Mouse (Mus musculus) activated CD4-positive, CD25-positive, alpha-beta regulatory T cell (primary cell): ENCODE measurements around the gene Xrcc6. TPM values are rescaled to one million over a fixed set of nuclear protein-coding genes. Genes with fewer than 3 reads are reported as not detected.

Source experiments
- polyA plus RNA-seq, 2 experiments: library from polyadenylated mRNA; unstranded; fragments of 100-300 nt; shearing (Covaris generic); gene quantifications; one replicate each; pipeline ENCODE4 v1.2.1; 2017

The Xrcc6 gene
- polyA plus RNA-seq = 10 to 100 TPM; 60.7 to 84.2 TPM

GRCm38 (mm10) chr15:81987646-81988045 is at the start of gene Xrcc6:
Gene Xrcc6, plus strand, starts transcription at chr15:81987835.

DNA sequence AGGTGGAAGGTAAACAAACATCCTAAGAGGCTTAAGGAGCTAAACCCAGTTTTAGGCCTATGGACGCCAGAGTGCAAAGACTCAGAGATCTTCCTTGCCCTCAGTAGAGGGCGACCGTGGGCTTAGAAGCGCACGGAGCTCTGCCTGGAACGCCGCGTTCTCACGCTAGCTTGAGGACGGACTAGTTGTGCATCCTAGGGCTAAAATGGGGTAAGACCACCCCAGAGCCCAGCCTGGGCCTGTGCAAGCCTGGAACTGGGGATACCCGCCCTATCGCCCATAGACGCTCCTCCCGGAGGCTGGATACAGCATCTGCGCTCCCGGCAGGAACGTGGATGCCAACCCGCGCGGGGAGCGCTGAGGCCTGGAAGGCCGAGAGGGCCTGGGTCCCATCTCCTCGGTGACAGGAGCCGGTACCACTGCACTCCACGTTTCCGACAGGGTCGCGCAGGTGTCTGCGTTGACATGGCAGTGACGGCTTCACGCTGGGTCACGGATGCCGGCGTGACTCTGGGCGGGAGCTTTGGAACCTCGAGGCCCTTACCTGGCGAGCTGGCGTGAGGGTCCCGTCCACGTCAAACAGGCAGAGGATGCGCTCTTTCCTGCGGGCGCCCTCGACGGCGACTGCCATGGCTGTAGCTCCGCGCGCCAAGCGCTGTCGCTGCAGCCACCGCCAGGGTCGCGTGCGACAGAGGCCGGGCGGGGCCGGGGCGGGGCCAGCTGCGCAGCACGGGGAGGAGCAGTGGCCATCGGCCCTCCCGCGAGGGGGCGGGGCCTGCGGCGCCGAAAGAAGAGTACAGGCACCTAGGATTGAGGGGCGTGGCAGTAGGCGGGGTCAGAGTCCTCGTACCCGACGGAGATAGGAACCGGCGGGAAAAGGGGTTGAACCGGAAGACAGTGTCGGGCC is 27.2 kb upstream of the Xrcc6 start, which contains the start of gene Pmm1:
Gene Pmm1, minus strand, starts transcription at position 760 of the 907 bp plus-strand sequence.

GRCm38 (mm10) chr15:81980321-81980720 is 7.3 kb upstream of the Xrcc6 start, which contains the start of gene 1700029P11Rik:
Gene 1700029P11Rik, plus strand, starts transcription at chr15:81980540.

GRCm38 (mm10) chr15:82033762-82034161 is 46.1 kb downstream of the Xrcc6 start, which contains the start of gene Desi1:
Gene Desi1, minus strand, starts transcription at chr15:82033862.

DNA sequence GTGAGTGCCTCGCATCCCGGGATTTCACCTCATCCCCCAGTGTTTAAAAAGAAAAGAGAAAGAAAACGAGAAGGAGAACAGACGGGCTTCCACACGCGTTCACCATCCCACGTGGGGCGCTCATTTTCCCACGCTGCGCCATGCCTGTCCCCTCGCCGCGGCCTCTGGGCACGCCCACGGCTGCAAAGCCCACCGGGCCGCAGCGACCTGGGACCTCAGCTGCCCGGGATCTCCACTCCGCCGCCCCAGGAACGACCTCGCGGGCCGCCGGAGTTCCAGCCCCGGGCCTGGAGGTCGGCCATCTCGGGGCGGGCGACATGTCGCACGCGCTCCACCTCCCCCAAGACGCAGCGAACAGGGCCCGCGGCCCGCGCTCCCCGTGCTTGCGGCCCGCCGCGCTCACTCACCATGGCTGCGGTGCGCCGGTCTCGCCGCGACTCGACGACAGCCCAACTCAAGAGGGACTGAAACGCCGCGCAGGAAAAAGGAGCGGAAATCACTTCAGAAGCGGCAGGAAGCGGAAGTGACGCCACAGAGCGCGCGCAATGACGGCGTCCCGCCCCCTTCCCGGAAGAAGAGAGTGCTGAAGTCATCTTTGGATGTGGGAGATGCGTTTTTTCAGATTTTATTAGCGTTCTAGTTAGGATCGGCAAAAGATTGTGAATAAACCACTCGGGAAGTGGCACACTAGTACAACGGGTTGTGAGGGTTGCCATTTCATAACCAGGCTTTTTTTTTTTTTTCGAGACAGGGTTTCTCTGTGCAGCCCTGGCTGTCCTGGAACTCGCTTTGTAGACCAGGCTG is 59.6 kb downstream of the Xrcc6 start, which contains the start of gene Snu13:
Gene Snu13, minus strand, starts transcription at position 519 of the 804 bp plus-strand sequence.

GRCm38 (mm10) chr15:82058719-82059201 is 71.1 kb downstream of the Xrcc6 start, which contains the start of gene 4930407I10Rik:
Gene 4930407I10Rik, plus strand, starts transcription at chr15:82059151.

GRCm38 (mm10) chr15:82069898-82070297 is 82.3 kb downstream of the Xrcc6 start, which contains the start of gene Mei1:
Gene Mei1, plus strand, starts transcription at chr15:82069996.

Other genes starting within 250 kb of the Xrcc6 start
- gene Zc3h7b, start 242.8 kb upstream of the Xrcc6 start, polyA plus RNA-seq = 1 to 10 TPM; 4.9 to 8.6 TPM
- 10 to 100 TPM; 55.5 to 73.6 TPM for gene Rangap1, start 242.3 kb upstream of the Xrcc6 start, polyA plus RNA-seq
- gene Tef, start 185.4 kb upstream of the Xrcc6 start, polyA plus RNA-seq = 10 to 100 TPM; 19.1 to 22.6 TPM
- 10 to 100 TPM; 33.5 to 63.3 TPM for gene Tob2, start 129.0 kb upstream of the Xrcc6 start, polyA plus RNA-seq
- 100 to 1,000 TPM; 102 to 126 TPM for gene Phf5a, start 115.9 kb upstream of the Xrcc6 start, polyA plus RNA-seq
- 100 to 1,000 TPM in 1 of 2 experiments, 10 to 100 TPM in 1; 95.9 to 114 TPM for gene Aco2, start 115.5 kb upstream of the Xrcc6 start, polyA plus RNA-seq
- gene Polr3h, start 61.6 kb upstream of the Xrcc6 start, polyA plus RNA-seq = 10 to 100 TPM; 43.2 to 56.7 TPM
- under 1 TPM in 1 of 2 experiments, not detected in 1; 0.36 TPM for gene Csdc2, start 51.1 kb upstream of the Xrcc6 start, polyA plus RNA-seq
- gene Pmm1, start 26.9 kb upstream of the Xrcc6 start, polyA plus RNA-seq = 10 to 100 TPM in 1 of 2 experiments, 1 to 10 TPM in 1; 6.9 to 20.5 TPM
- not detected for gene 1700029P11Rik, start 7.3 kb upstream of the Xrcc6 start, polyA plus RNA-seq
- 10 to 100 TPM; 31.3 to 45.5 TPM for gene Desi1, start 46.0 kb downstream of the Xrcc6 start, polyA plus RNA-seq
- gene Snu13, start 59.8 kb downstream of the Xrcc6 start, polyA plus RNA-seq = 100 to 1,000 TPM; 149 to 178 TPM
- gene 4930407I10Rik, start 71.3 kb downstream of the Xrcc6 start, polyA plus RNA-seq = not detected
- under 1 TPM in 1 of 2 experiments, not detected in 1; 0.22 TPM for gene Mei1, start 82.2 kb downstream of the Xrcc6 start, polyA plus RNA-seq
- gene Ccdc134, start 140.1 kb downstream of the Xrcc6 start, polyA plus RNA-seq = 10 to 100 TPM; 25.7 to 27.7 TPM
- gene Srebf2, start 159.3 kb downstream of the Xrcc6 start, polyA plus RNA-seq = 100 to 1,000 TPM in 1 of 2 experiments, 10 to 100 TPM in 1; 59.7 to 125 TPM
- gene Shisa8, start 225.0 kb downstream of the Xrcc6 start, polyA plus RNA-seq = under 1 TPM; 0.20 to 0.25 TPM
- 1 to 10 TPM; 4.7 to 6.4 TPM for gene Tnfrsf13c, start 236.5 kb downstream of the Xrcc6 start, polyA plus RNA-seq